Mouse (Mus musculus) hindbrain, embryonic 16.5 days (tissue): ENCODE measurements around the gene Tnfsf14. TPM values are rescaled to one million over a fixed set of nuclear protein-coding genes. Genes with fewer than 3 reads are reported as not detected.

Experiments used
- ATAC-seq: fragments of 200-750 bp; cut with Nextera tagmentation; 2 replicates; pipeline ENCODE4 v1.8.0; 2017; ENCODE audit warnings: moderate TSS enrichment, moderate library complexity
- H3K27ac ChIP-seq: fragments of 300-500 bp; sonication (generic); 2 replicates; pipeline ENCODE4 v1.5.1; 2014; ENCODE audit warnings: low read depth, mild to moderate bottlenecking, control low read depth, low read length, moderate library complexity
- H3K27me3 ChIP-seq: fragments of 300-500 bp; sonication (generic); replicated peaks from 2 replicates; pipeline ENCODE4 v1.6.1; 2014; ENCODE audit warnings: low read length; ENCODE audit not compliant: control insufficient read depth, insufficient read depth
- H3K36me3 ChIP-seq: fragments of 300-500 bp; sonication (generic); 2 replicates; pipeline ENCODE4 v1.6.1; 2014; ENCODE audit warnings: mild to moderate bottlenecking, low read length, moderate library complexity, mixed read lengths; ENCODE audit not compliant: control insufficient read depth, insufficient read depth
- H3K4me1 ChIP-seq: fragments of 300-500 bp; sonication (generic); 2 replicates; pipeline ENCODE4 v1.6.1; 2014; ENCODE audit warnings: low read depth, low read length; ENCODE audit not compliant: control insufficient read depth, insufficient read depth
- H3K4me2 ChIP-seq: fragments of 300-500 bp; sonication (generic); 2 replicates; pipeline ENCODE4 v1.6.1; 2014; ENCODE audit warnings: mild to moderate bottlenecking, low read length, control low read depth, moderate library complexity
- H3K4me3 ChIP-seq: fragments of 300-500 bp; sonication (generic); 2 replicates; pipeline ENCODE4 v1.5.1; 2014; ENCODE audit warnings: mild to moderate bottlenecking, low read length, control low read depth, moderate library complexity
- H3K9ac ChIP-seq: fragments of 300-500 bp; sonication (generic); 2 replicates; pipeline ENCODE4 v1.6.1; 2014; ENCODE audit warnings: low read depth, mild to moderate bottlenecking, control low read depth, low read length, moderate library complexity
- H3K9me3 ChIP-seq: fragments of 300-500 bp; sonication (generic); 2 replicates; pipeline ENCODE4 v1.6.1; 2014; ENCODE audit warnings: mild to moderate bottlenecking, low read length, moderate library complexity; ENCODE audit not compliant: control insufficient read depth
- WGBS: fragments of 180-500 bp; shearing (Covaris S2); extraction: QIAGEN DNeasy Blood & Tissue Kit; methylation state at CpG from one replicate; pipeline ENCODE4 v1.1.7; 2014; 5-methylcytosine and 5-hydroxymethylcytosine counted together
- polyA plus RNA-seq: library from polyadenylated mRNA; unstranded; fragments of >200 nt; fragmentation: Nextera tagmentation; extraction: Ambion mirVana; gene quantifications from 2 replicates; pipeline ENCODE4 v1.2.1, GENCODE M21; 2015

Tnfsf14 gene
- polyA plus RNA-seq, 1 experiment from 2014 or later = not detected

- Histone ChIP-seq H3K4me2 (no peak overlapping the region), H3K27me3 (no peaks in the 10 kb centered on the region), H3K36me3 (no peaks in the 10 kb centered on the region), H3K4me1 (no peaks in the 10 kb centered on the region), H3K4me3 (no peak overlapping the region), H3K27ac (no peak overlapping the region), H3K9ac (no peak overlapping the region), H3K9me3 (no peaks in the 10 kb centered on the region)
- ATAC-seq = no peak
- 61% methylated on average over 9 of the region's 9 CpGs for WGBS
Measured at GRCm38 (mm10) chr17:57211501-57211900, 17.5 kb upstream of the Tnfsf14 start.

- Histone ChIP-seq H3K9ac (no peak overlapping the region), H3K27ac (no peak overlapping the region), H3K9me3 (no peaks in the 10 kb centered on the region), H3K4me3 (no peak overlapping the region), H3K27me3 (no peaks in the 10 kb centered on the region), H3K4me1 (no peaks in the 10 kb centered on the region), H3K36me3 (no peaks in the 10 kb centered on the region), H3K4me2 (no peak overlapping the region)
- WGBS = 83% methylated on average over 4 of the region's 4 CpGs
- ATAC-seq = no peak
Measured at GRCm38 (mm10) chr17:57209330-57209729, 15.4 kb upstream of the Tnfsf14 start.

GRCm38 (mm10) chr17:57207938-57208337 lies 14.0 kb upstream of the Tnfsf14 start:
- H3K9me3 ChIP-seq = no peaks in the 10 kb centered on the region
- no peaks in the 10 kb centered on the region for H3K4me1 ChIP-seq
- H3K4me2 ChIP-seq = no peak overlapping the region
- WGBS = 82% methylated on average over 3 of the region's 3 CpGs
- H3K4me3 ChIP-seq = no peak overlapping the region
- H3K27ac ChIP-seq = no peak overlapping the region
- no peak overlapping the region for H3K9ac ChIP-seq
- no peaks in the 10 kb centered on the region for H3K36me3 ChIP-seq
- no peaks in the 10 kb centered on the region for H3K27me3 ChIP-seq
- ATAC-seq = no peak

GRCm38 (mm10) chr17:57201841-57202724 lies 8.1 kb upstream of the Tnfsf14 start:
- Histone ChIP-seq H3K4me1 (no peaks in the 10 kb centered on the region), H3K27me3 (no peaks in the 10 kb centered on the region), H3K36me3 (no peaks in the 10 kb centered on the region), H3K9me3 (no peaks in the 10 kb centered on the region), H3K4me3 (no peak overlapping the region), H3K4me2 (no peak overlapping the region), H3K9ac (no peak overlapping the region), H3K27ac (no peak overlapping the region)
- no peak for ATAC-seq
- 86% methylated on average over 10 of the region's 10 CpGs for WGBS

- ATAC-seq = no peak
- WGBS = 78% methylated on average over 3 of the region's 3 CpGs
- no peak overlapping the region for H3K27ac ChIP-seq
- no peaks in the 10 kb centered on the region for H3K4me1 ChIP-seq
- no peaks in the 10 kb centered on the region for H3K36me3 ChIP-seq
- no peak overlapping the region for H3K9ac ChIP-seq
- H3K27me3 ChIP-seq = no peaks in the 10 kb centered on the region
- H3K9me3 ChIP-seq = no peaks in the 10 kb centered on the region
- no peak overlapping the region for H3K4me3 ChIP-seq
- no peak overlapping the region for H3K4me2 ChIP-seq
Measured at GRCm38 (mm10) chr17:57198252-57198651, 4.3 kb upstream of the Tnfsf14 start.

GRCm38 (mm10) chr17:57195326-57196010 lies 1.5 kb upstream of the Tnfsf14 start:
- H3K9me3 ChIP-seq = no peaks in the 10 kb centered on the region
- no peaks in the 10 kb centered on the region for H3K36me3 ChIP-seq
- H3K9ac ChIP-seq = no peak overlapping the region
- no peak overlapping the region for H3K4me2 ChIP-seq
- no peak for ATAC-seq
- WGBS = 88% methylated on average over 8 of the region's 8 CpGs
- H3K27ac ChIP-seq = no peak overlapping the region
- no peaks in the 10 kb centered on the region for H3K27me3 ChIP-seq
- H3K4me1 ChIP-seq = no peaks in the 10 kb centered on the region
- H3K4me3 ChIP-seq = no peak overlapping the region

GRCm38 (mm10) chr17:57194771-57195170 lies 794 bp upstream of the Tnfsf14 start:
- Histone ChIP-seq H3K4me1 (no peaks in the 10 kb centered on the region), H3K36me3 (no peaks in the 10 kb centered on the region), H3K9ac (no peak overlapping the region), H3K4me3 (no peak overlapping the region), H3K27me3 (no peaks in the 10 kb centered on the region), H3K4me2 (no peak overlapping the region), H3K27ac (no peak overlapping the region), H3K9me3 (no peaks in the 10 kb centered on the region)
- ATAC-seq = no peak
- 86% methylated on average over 3 of the region's 3 CpGs for WGBS

- WGBS = 88% methylated on average over 12 of the region's 12 CpGs
- Histone ChIP-seq H3K9ac (no peak overlapping the region), H3K36me3 (no peaks in the 10 kb centered on the region), H3K4me1 (no peaks in the 10 kb centered on the region), H3K4me2 (no peak overlapping the region), H3K27ac (no peak overlapping the region), H3K4me3 (no peak overlapping the region), H3K27me3 (no peaks in the 10 kb centered on the region), H3K9me3 (no peaks in the 10 kb centered on the region)
- no peak for ATAC-seq
Measured at GRCm38 (mm10) chr17:57188510-57189192, 5.3 kb downstream of the Tnfsf14 start.

GRCm38 (mm10) chr17:57185641-57186040 lies 8.3 kb downstream of the Tnfsf14 start:
- H3K27me3 ChIP-seq = no peaks in the 10 kb centered on the region
- H3K4me1 ChIP-seq = no peaks in the 10 kb centered on the region
- H3K9ac ChIP-seq = no peak overlapping the region
- no peaks in the 10 kb centered on the region for H3K9me3 ChIP-seq
- H3K27ac ChIP-seq = no peak overlapping the region
- no peak overlapping the region for H3K4me2 ChIP-seq
- no peaks in the 10 kb centered on the region for H3K36me3 ChIP-seq
- no peak for ATAC-seq
- WGBS = 76% methylated on average over 2 of the region's 2 CpGs
- H3K4me3 ChIP-seq = no peak overlapping the region
